Mouse (Mus musculus): ENCODE results near the gene Ddah1. TPM values are rescaled to one million over a fixed set of nuclear protein-coding genes. Genes with fewer than 3 reads are reported as not detected.
"Not testable (repeated sequence)": the region's sequence is repeated elsewhere in the genome, so short reads cannot be mapped to it uniquely, and the experiment has no call there.

Gene Ddah1
- polyA plus RNA-seq, 1 experiment from 2014 or later, result 145 TPM

GRCm38 (mm10) chr3:145876120-145876519 lies 117.6 kb downstream of the Ddah1 start:
- Histone ChIP-seq H3K4me1 (replicated peaks; ENCODE audit: control insufficient read depth, insufficient read depth, low read length) (no peaks in the 10 kb centered on the region), H3K27ac (ENCODE audit: low read length) (no peak overlapping the region), H3K4me3 (replicated peaks; ENCODE audit: low read length) (no peak overlapping the region), H3K9ac (replicated peaks; ENCODE audit: low read depth, low read length) (no peak overlapping the region), H3K4me2 (ENCODE audit: low read length) (no peak overlapping the region), H3K9me3 (ENCODE audit: control insufficient read depth, low read length) (no peaks in the 10 kb centered on the region), H3K27me3 (replicated peaks; ENCODE audit: control insufficient read depth, insufficient read depth, low read length) (no peaks in the 10 kb centered on the region), H3K36me3 (ENCODE audit: control insufficient read depth, insufficient read depth) (no peaks in the 10 kb centered on the region)
- ATAC-seq, result no peak
- WGBS, result 85% methylated on average over 11 of the region's 11 CpGs

GRCm38 (mm10) chr3:145878867-145879266 lies 120.4 kb downstream of the Ddah1 start:
- H3K9ac ChIP-seq (replicated peaks; ENCODE audit: low read depth, low read length); ATAC-seq; H3K9me3 ChIP-seq (ENCODE audit: control insufficient read depth, low read length); H3K27ac ChIP-seq (ENCODE audit: low read length); H3K4me2 ChIP-seq (ENCODE audit: low read length); H3K27me3 ChIP-seq (replicated peaks; ENCODE audit: control insufficient read depth, insufficient read depth, low read length); H3K4me3 ChIP-seq (replicated peaks; ENCODE audit: low read length); H3K36me3 ChIP-seq (ENCODE audit: control insufficient read depth, insufficient read depth): not testable (repeated sequence)
- WGBS, result 85% methylated on average over 13 of the region's 14 CpGs
- peaks cover 14% of the 10 kb centered on the region for H3K4me1 ChIP-seq (replicated peaks; ENCODE audit: control insufficient read depth, insufficient read depth, low read length)

DNA sequence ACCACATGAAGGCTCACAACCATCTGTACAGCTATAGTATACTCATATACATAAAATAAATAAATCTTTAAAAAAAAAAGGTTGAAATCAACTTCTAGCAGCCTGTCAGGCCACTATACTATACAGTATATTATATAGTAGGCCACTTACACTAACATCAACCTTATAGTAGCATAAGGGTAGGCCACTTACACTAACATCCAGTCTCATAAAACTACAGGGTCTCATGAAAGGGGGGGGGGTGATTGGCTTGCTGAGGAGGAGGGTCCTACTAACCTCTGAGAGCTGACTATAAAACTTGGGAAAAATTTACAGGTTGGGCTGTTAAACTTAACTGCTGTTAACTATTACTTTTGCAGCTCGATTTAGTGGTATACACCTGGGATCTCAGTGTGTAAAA lies 121.9 kb downstream of the Ddah1 start:
- Histone ChIP-seq H3K27me3 (replicated peaks; ENCODE audit: control insufficient read depth, insufficient read depth, low read length) (no peaks in the 10 kb centered on the region), H3K4me1 (replicated peaks; ENCODE audit: control insufficient read depth, insufficient read depth, low read length) (peaks cover 16% of the 10 kb centered on the region), H3K9me3 (ENCODE audit: control insufficient read depth, low read length) (no peaks in the 10 kb centered on the region), H3K27ac (ENCODE audit: low read length) (no peak overlapping the region), H3K4me3 (replicated peaks; ENCODE audit: low read length) (no peak overlapping the region), H3K4me2 (ENCODE audit: low read length) (no peak overlapping the region), H3K9ac (replicated peaks; ENCODE audit: low read depth, low read length) (no peak overlapping the region), H3K36me3 (ENCODE audit: control insufficient read depth, insufficient read depth) (no peaks in the 10 kb centered on the region)
- 84% methylated on average over 1 of the region's 1 CpGs for WGBS
- ATAC-seq, result no peak

DNA sequence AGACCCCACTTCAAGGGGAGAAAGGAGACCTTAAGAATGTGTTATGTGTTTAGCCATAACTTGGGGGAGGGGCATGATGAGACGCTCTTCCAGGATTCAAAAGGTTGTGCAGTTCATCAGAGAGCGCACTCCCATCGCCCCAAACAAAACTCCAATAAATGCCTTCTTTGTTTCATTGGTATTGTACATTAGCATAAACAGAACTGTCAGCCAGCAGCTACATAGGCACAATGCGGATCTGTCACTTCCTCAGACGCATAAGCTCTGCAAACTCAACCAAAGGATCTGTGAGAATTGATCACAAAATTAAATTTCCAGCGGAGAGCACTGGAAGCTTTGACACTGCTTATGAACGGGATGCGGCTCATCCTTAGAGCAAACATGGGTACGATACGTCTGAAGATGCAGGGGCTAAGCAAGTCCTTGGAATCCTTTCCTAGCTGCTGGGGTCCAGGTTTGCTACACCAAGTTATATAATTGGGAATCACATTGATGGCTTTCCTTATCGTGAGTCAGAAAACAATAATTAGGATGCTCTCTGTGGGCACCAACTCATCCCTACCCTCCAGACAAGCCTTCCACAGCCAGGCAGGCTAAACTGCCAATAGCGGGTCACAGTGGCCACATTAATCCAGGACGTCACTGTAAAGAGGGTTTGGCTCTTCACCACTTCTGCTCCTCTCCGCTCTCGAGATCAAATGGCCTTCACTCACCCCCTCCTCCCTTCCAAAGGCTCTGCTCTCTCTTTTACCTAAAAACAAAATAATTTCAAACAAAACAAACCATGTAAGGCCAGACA lies 123.8 kb downstream of the Ddah1 start:
- Histone ChIP-seq H3K36me3 (ENCODE audit: control insufficient read depth, insufficient read depth) (no peaks in the 10 kb centered on the region), H3K4me1 (replicated peaks; ENCODE audit: control insufficient read depth, insufficient read depth, low read length) (peaks cover 29% of the 10 kb centered on the region), H3K9ac (replicated peaks; ENCODE audit: low read depth, low read length) (no peak overlapping the region), H3K4me2 (ENCODE audit: low read length) (no peak overlapping the region), H3K27ac (ENCODE audit: low read length) (0 out of 2 replicates have a peak overlapping the region, but pooled peaks have one; percentile 21), H3K9me3 (ENCODE audit: control insufficient read depth, low read length) (no peaks in the 10 kb centered on the region), H3K27me3 (replicated peaks; ENCODE audit: control insufficient read depth, insufficient read depth, low read length) (no peaks in the 10 kb centered on the region), H3K4me3 (replicated peaks; ENCODE audit: low read length) (no peak overlapping the region)
- ATAC-seq, result no peak
- 51% methylated on average over 15 of the region's 15 CpGs for WGBS

DNA sequence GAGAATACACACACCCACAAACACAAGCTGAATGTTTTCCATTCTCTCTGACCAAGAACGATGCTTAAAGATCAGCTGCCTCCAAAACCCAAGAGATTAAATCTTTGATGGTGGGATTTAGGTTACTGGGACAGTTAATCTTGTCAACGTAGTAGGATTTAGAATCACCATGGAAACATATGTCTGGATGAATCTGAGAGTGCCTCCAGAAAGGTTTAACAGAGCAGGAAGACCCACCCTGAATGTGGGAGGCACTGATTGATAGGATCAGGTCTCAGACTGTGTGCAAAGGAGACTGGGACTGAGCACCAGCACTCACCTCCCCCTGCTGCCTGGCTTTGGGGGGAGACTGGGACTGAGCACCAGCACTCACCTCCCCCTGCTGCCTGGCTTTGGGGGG lies 124.8 kb downstream of the Ddah1 start:
- Histone ChIP-seq H3K27me3 (replicated peaks; ENCODE audit: control insufficient read depth, insufficient read depth, low read length) (no peaks in the 10 kb centered on the region), H3K9me3 (ENCODE audit: control insufficient read depth, low read length) (no peaks in the 10 kb centered on the region), H3K4me1 (replicated peaks; ENCODE audit: control insufficient read depth, insufficient read depth, low read length) (peaks cover 32% of the 10 kb centered on the region), H3K4me3 (replicated peaks; ENCODE audit: low read length) (no peak overlapping the region), H3K9ac (replicated peaks; ENCODE audit: low read depth, low read length) (no peak overlapping the region), H3K36me3 (ENCODE audit: control insufficient read depth, insufficient read depth) (no peaks in the 10 kb centered on the region), H3K27ac (ENCODE audit: low read length) (no peak overlapping the region), H3K4me2 (ENCODE audit: low read length) (no peak overlapping the region)
- 19% methylated on average over 2 of the region's 2 CpGs for WGBS
- no peak for ATAC-seq

DNA sequence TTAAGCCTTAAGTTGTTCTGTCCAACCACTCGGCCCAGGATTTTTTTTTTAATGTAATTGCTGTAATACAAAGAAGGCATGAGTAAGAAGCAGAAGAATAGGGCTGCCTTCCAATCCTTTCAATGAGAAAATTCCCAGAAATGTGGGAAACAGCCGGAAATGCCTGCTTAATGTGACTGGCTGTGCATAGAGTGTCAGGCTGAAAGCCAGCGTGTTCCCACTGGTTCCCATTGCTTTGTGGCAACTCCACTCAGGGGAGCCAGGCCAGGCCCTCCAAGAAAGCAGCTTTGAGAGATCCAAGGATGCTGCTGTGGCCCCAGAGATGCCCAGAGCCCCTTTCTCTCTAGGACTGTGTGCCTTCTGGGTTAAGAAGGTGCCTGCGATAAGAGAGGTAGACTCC lies 126.9 kb downstream of the Ddah1 start:
- Histone ChIP-seq H3K4me2 (ENCODE audit: low read length) (no peak overlapping the region), H3K27ac (ENCODE audit: low read length) (peak overlapping the region; percentile 72), H3K4me1 (replicated peaks; ENCODE audit: control insufficient read depth, insufficient read depth, low read length) (peaks cover 33% of the 10 kb centered on the region), H3K36me3 (ENCODE audit: control insufficient read depth, insufficient read depth) (no peaks in the 10 kb centered on the region), H3K4me3 (replicated peaks; ENCODE audit: low read length) (no peak overlapping the region), H3K9ac (replicated peaks; ENCODE audit: low read depth, low read length) (no peak overlapping the region), H3K9me3 (ENCODE audit: control insufficient read depth, low read length) (no peaks in the 10 kb centered on the region), H3K27me3 (replicated peaks; ENCODE audit: control insufficient read depth, insufficient read depth, low read length) (no peaks in the 10 kb centered on the region)
- peak; percentile 80 for ATAC-seq
- WGBS, result 10% methylated on average over 4 of the region's 4 CpGs

DNA sequence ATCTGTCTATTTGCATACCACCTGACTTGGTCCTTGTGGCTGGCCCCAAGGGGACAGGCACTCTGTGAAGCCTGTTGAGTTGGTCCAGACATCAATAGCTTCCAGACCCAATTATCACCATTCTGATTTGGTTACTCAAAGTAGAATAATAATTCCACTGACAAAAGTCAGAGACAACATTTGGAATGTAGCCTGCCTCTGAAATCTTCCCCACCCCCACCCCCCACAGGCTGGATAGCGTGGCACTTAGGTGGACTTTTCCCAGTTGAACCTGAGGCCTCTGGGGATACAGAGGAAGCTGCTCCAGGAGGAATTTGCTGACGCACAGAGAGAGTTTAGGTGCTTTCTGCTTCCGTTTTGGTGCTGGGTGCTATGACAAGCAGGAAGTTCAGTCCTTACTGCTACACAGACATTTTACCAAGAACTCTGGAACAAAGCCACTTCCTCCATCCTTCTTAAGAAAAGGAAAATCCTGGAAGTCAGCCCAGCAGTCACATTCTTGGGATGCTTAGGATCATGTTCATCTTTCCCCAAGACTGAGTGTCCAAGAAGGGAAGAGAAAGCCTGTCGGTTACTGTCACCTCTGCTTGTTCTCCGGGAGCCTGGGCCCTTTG lies 127.5 kb downstream of the Ddah1 start:
- H3K27ac ChIP-seq (ENCODE audit: low read length), result peak overlapping the region; percentile 72
- peaks cover 37% of the 10 kb centered on the region for H3K4me1 ChIP-seq (replicated peaks; ENCODE audit: control insufficient read depth, insufficient read depth, low read length)
- H3K4me3 ChIP-seq (replicated peaks; ENCODE audit: low read length), result no peak overlapping the region
- peak; percentile 19 for ATAC-seq
- H3K27me3 ChIP-seq (replicated peaks; ENCODE audit: control insufficient read depth, insufficient read depth, low read length), result no peaks in the 10 kb centered on the region
- H3K9ac ChIP-seq (replicated peaks; ENCODE audit: low read depth, low read length), result no peak overlapping the region
- WGBS, result 41% methylated on average over 5 of the region's 5 CpGs
- H3K4me2 ChIP-seq (ENCODE audit: low read length), result no peak overlapping the region
- H3K9me3 ChIP-seq (ENCODE audit: control insufficient read depth, low read length), result no peaks in the 10 kb centered on the region
- H3K36me3 ChIP-seq (ENCODE audit: control insufficient read depth, insufficient read depth), result no peaks in the 10 kb centered on the region

DNA sequence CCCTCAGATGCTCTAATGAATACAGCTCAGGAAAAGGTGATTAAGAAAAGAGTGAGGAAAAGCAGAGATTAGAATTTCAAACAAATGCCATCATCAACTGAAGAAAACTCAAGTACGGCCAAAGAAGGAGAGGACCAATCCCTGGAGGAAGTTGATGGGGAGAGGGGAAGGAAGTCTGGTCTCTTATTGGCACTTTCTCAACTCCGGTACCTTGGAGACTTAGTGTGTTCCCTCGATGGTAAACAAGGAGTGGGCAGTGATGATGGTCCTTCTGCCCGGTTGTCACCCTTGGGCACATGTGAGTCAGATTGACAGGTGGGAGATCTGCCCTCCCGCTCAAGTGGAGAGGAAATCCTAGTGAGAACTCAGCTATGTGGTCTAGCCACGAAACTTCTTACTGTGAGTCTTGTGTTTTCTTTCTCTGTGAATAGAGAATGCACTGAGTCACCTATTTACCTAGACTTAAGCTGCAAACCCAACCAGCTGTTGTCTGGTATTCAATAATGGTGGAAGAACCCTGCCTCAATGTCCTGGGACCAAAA lies 129.0 kb downstream of the Ddah1 start:
- H3K27me3 ChIP-seq (replicated peaks; ENCODE audit: control insufficient read depth, insufficient read depth, low read length), result 0 out of 2 replicates have a peak, but pooled peaks cover 1% of the 10 kb centered on the region
- H3K36me3 ChIP-seq (ENCODE audit: control insufficient read depth, insufficient read depth), result no peaks in the 10 kb centered on the region
- 75% methylated on average over 6 of the region's 6 CpGs for WGBS
- no peak overlapping the region for H3K4me3 ChIP-seq (replicated peaks; ENCODE audit: low read length)
- peaks cover 38% of the 10 kb centered on the region for H3K4me1 ChIP-seq (replicated peaks; ENCODE audit: control insufficient read depth, insufficient read depth, low read length)
- H3K27ac ChIP-seq (ENCODE audit: low read length), result no peak overlapping the region
- no peak overlapping the region for H3K9ac ChIP-seq (replicated peaks; ENCODE audit: low read depth, low read length)
- H3K9me3 ChIP-seq (ENCODE audit: control insufficient read depth, low read length), result no peaks in the 10 kb centered on the region
- ATAC-seq, result no peak
- H3K4me2 ChIP-seq (ENCODE audit: low read length), result no peak overlapping the region

DNA sequence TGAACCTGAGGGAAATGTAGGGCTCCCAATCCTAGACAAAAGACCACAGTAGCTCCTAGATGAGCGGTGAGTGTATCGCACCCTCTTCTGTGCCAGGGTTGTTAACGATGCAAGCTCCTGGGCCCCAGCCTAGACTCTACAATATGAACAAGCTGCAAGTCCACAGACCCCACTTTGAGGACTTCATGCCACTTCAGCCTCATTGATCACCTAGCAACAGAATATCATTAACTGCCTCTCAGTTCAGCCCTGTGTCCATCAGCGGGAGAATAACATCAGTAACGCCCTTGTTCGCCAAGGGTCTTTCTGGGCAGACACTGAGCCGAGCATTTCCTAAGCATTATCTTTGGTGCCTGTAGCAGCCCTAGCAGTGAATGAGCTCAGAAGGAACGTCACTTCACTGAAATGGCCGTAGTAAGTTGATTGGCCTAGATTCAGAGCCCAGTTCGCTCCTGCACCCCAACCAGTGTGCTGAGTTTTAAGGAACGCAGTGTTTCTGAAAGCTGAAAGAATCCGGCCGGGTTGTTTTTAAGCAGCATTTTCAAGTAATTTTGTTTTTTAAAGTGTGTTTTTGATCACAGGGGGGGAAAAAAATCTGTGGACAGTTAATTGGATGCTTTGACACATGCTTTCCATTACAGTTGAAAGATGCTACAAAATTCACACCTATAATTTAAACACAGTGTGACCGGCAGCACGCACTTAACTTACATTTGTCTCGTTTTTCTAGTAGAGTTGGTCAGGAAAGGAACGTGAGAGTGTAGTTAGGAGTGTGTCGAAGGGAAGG lies 132.1 kb downstream of the Ddah1 start:
- WGBS, result 11% methylated on average over 18 of the region's 18 CpGs
- Histone ChIP-seq H3K27me3 (replicated peaks; ENCODE audit: control insufficient read depth, insufficient read depth, low read length) (0 out of 2 replicates have a peak, but pooled peaks cover 3% of the 10 kb centered on the region), H3K27ac (ENCODE audit: low read length) (peak overlapping the region; percentile 73), H3K4me1 (replicated peaks; ENCODE audit: control insufficient read depth, insufficient read depth, low read length) (peaks cover 29% of the 10 kb centered on the region), H3K4me3 (replicated peaks; ENCODE audit: low read length) (no peak overlapping the region), H3K9ac (replicated peaks; ENCODE audit: low read depth, low read length) (no peak overlapping the region), H3K36me3 (ENCODE audit: control insufficient read depth, insufficient read depth) (no peaks in the 10 kb centered on the region), H3K9me3 (ENCODE audit: control insufficient read depth, low read length) (no peaks in the 10 kb centered on the region), H3K4me2 (ENCODE audit: low read length) (no peak overlapping the region)
- peak; percentile 92 for ATAC-seq

Data from forebrain, embryonic 16.5 days (tissue).